Mouse (Mus musculus) ES-Bruce4 (cell line): ENCODE measurements at regions not wholly inside any gene's neighbourhood (a gene's known extent, or its start where the extent isn't known, plus 50 kb on each side); places are given as distances from the start of the nearest gene placed in this dataset.
"Not testable (repeated sequence)": the region's sequence is repeated elsewhere in the genome, so short reads cannot be mapped to it uniquely, and the experiment has no call there.

Source experiments
- H3K27ac ChIP-seq: 2 replicates; pipeline ENCODE4 v1.5.1; 2012; ENCODE audit warnings: low read length, inconsistent platforms; ENCODE audit not compliant: insufficient read depth
- H3K27me3 ChIP-seq: 2 replicates; pipeline ENCODE4 v1.6.1; 2012; ENCODE audit warnings: mild to moderate bottlenecking, low read length, inconsistent platforms; ENCODE audit not compliant: control insufficient read depth, poor library complexity, insufficient read depth, severe bottlenecking
- H3K36me3 ChIP-seq: 2 replicates; pipeline ENCODE4 v1.6.1; 2012; ENCODE audit warnings: inconsistent platforms, mild to moderate bottlenecking, low read length, moderate library complexity; ENCODE audit not compliant: control insufficient read depth, poor library complexity, insufficient read depth, severe bottlenecking
- H3K4me1 ChIP-seq: one replicate; pipeline ENCODE4 v1.8.1; 2011; ENCODE audit warnings: low read length; ENCODE audit not compliant: control insufficient read depth, insufficient read depth
- H3K4me3 ChIP-seq: 2 replicates; pipeline ENCODE4 v1.5.1; 2011; ENCODE audit warnings: low read depth, mild to moderate bottlenecking, low read length
- H3K9ac ChIP-seq: 2 replicates; pipeline ENCODE4 v1.6.1; 2012; ENCODE audit warnings: low read depth, mild to moderate bottlenecking, inconsistent platforms; ENCODE audit not compliant: poor library complexity, severe bottlenecking
- H3K9me3 ChIP-seq: replicated peaks from 2 replicates; pipeline ENCODE4 v1.6.1; 2012; ENCODE audit warnings: mild to moderate bottlenecking, low read length, inconsistent platforms; ENCODE audit not compliant: control insufficient read depth, poor library complexity, insufficient read depth, severe bottlenecking
- CTCF ChIP-seq: IDR thresholded peaks from one replicate; pipeline ENCODE4 v1.8.1; 2011; ENCODE audit warnings: low read depth, low read length
- EP300 ChIP-seq: IDR thresholded peaks from 2 replicates; pipeline ENCODE4 v1.6.1; 2011; ENCODE audit warnings: low read depth, low read length; ENCODE audit not compliant: insufficient read depth
- POLR2A ChIP-seq: IDR thresholded peaks from one replicate; pipeline ENCODE4 v1.8.1; 2011; ENCODE audit warnings: low read length; ENCODE audit not compliant: insufficient read depth

GRCm38 (mm10) chr2:129933578-129933977 lies 78.6 kb upstream of the Tgm3 start:
- TF ChIP-seq CTCF: no peak
- TF ChIP-seq EP300: no peak
- TF ChIP-seq POLR2A: no peak
- Histone ChIP-seq H3K9me3 (no peaks in the 10 kb centered on the region), H3K36me3 (no peaks in the 10 kb centered on the region), H3K4me1 (no peaks in the 10 kb centered on the region), H3K27ac (no peak overlapping the region), H3K9ac (no peak overlapping the region), H3K4me3 (no peak overlapping the region), H3K27me3 (no peaks in the 10 kb centered on the region)

- Histone ChIP-seq H3K27ac (no peak overlapping the region), H3K4me1 (no peaks in the 10 kb centered on the region), H3K9ac (no peak overlapping the region), H3K36me3 (no peaks in the 10 kb centered on the region), H3K27me3 (no peaks in the 10 kb centered on the region), H3K4me3 (no peak overlapping the region), H3K9me3 (no peaks in the 10 kb centered on the region)
- no peak for TF ChIP-seq CTCF
- no peak for TF ChIP-seq POLR2A
- no peak for TF ChIP-seq EP300
These were observed 69.3 kb upstream of the Tgm3 start for GRCm38 (mm10) chr2:129942824-129943223.

- H3K27ac ChIP-seq: no peak overlapping the region
These were observed 64.1 kb upstream of the Tgm3 start for GRCm38 (mm10) chr2:129947847-129948553.

GRCm38 (mm10) chr2:129949786-129950185 lies 62.4 kb upstream of the Tgm3 start:
- not testable (repeated sequence) for H3K36me3 ChIP-seq, H3K9me3 ChIP-seq, H3K27me3 ChIP-seq, H3K27ac ChIP-seq, H3K9ac ChIP-seq, H3K4me1 ChIP-seq, H3K4me3 ChIP-seq

More at GRCm38 (mm10) chr2:129947847-129948553, 64.1 kb upstream of the Tgm3 start:
- Histone ChIP-seq H3K9me3 (no peaks in the 10 kb centered on the region), H3K4me3 (peak overlapping the region; percentile 2; the same call in 1 of the 2 replicates), H3K4me1 (no peaks in the 10 kb centered on the region), H3K36me3 (no peaks in the 10 kb centered on the region), H3K9ac (no peak overlapping the region), H3K27me3 (no peaks in the 10 kb centered on the region)
- TF ChIP-seq CTCF: no peak
- TF ChIP-seq POLR2A: no peak
- TF ChIP-seq EP300: no peak

- no peaks in the 10 kb centered on the region for H3K9me3 ChIP-seq
- H3K27ac ChIP-seq: no peak overlapping the region
- no peak for TF ChIP-seq POLR2A
- TF ChIP-seq CTCF: no peak
- TF ChIP-seq EP300: no peak
- no peaks in the 10 kb centered on the region for H3K4me1 ChIP-seq
- no peaks in the 10 kb centered on the region for H3K27me3 ChIP-seq
- no peak overlapping the region for H3K9ac ChIP-seq
- H3K4me3 ChIP-seq: no peak overlapping the region
- H3K36me3 ChIP-seq: no peaks in the 10 kb centered on the region
These were observed 59.7 kb upstream of the Tgm3 start for GRCm38 (mm10) chr2:129952486-129952885.

- no peak overlapping the region for H3K4me3 ChIP-seq
- no peak for TF ChIP-seq CTCF
- no peak for TF ChIP-seq POLR2A
- TF ChIP-seq EP300: no peak
- no peaks in the 10 kb centered on the region for H3K9me3 ChIP-seq
- no peak overlapping the region for H3K9ac ChIP-seq
- H3K4me1 ChIP-seq: no peaks in the 10 kb centered on the region
- no peak overlapping the region for H3K27ac ChIP-seq
- no peaks in the 10 kb centered on the region for H3K36me3 ChIP-seq
- H3K27me3 ChIP-seq: no peaks in the 10 kb centered on the region
These were observed 56.9 kb upstream of the Tgm3 start for GRCm38 (mm10) chr2:129955260-129955691.
